Mouse (Mus musculus): Measurements from ENCODE around the gene Olfr70.

- no peak for TF ChIP-seq CTCF (IDR thresholded peaks at IDR 0.05; ENCODE audit: low read depth)
- no peak for TF ChIP-seq EP300 (IDR thresholded peaks at IDR 0.05; ENCODE audit: low read depth)
Measured at GRCm38 (mm10) chr4:43742637-43743036, 42.0 kb upstream of the Olfr70 start.
